Mouse (Mus musculus) forebrain, embryonic 13.5 days (tissue): Measurements from ENCODE around the gene Phc2. TPM values are rescaled to one million over a fixed set of nuclear protein-coding genes. Genes with fewer than 3 reads are reported as not detected.
A peak's percentile ranks its signal among the peaks of the same experiment; 100 is the strongest.

Experiments
- ATAC-seq: fragments of 200-750 bp; cut with Nextera tagmentation; 2 replicates; pipeline ENCODE4 v1.8.0; 2017
- H3K27ac ChIP-seq: fragments of 300-500 bp; sonication (generic); 2 replicates; pipeline ENCODE4 v1.5.1; 2015; ENCODE audit warnings: inconsistent platforms, mild to moderate bottlenecking, moderate library complexity
- H3K27me3 ChIP-seq: fragments of 300-500 bp; sonication (generic); 2 replicates; pipeline ENCODE4 v1.6.1; 2015; ENCODE audit warnings: mild to moderate bottlenecking, inconsistent platforms
- H3K36me3 ChIP-seq: fragments of 300-500 bp; sonication (generic); 2 replicates; pipeline ENCODE4 v1.6.1; 2015; ENCODE audit warnings: mild to moderate bottlenecking, inconsistent platforms; ENCODE audit not compliant: poor library complexity, severe bottlenecking
- H3K4me1 ChIP-seq: fragments of 300-500 bp; sonication (generic); 2 replicates; pipeline ENCODE4 v1.6.1; 2015; ENCODE audit warnings: inconsistent platforms
- H3K4me2 ChIP-seq: fragments of 300-500 bp; sonication (generic); 2 replicates; pipeline ENCODE4 v1.6.1; 2015; ENCODE audit warnings: inconsistent platforms, mild to moderate bottlenecking, moderate library complexity
- H3K4me3 ChIP-seq: fragments of 300-500 bp; sonication (generic); 2 replicates; pipeline ENCODE4 v1.5.1; 2015; ENCODE audit warnings: mild to moderate bottlenecking, inconsistent platforms
- H3K9ac ChIP-seq: fragments of 300-500 bp; sonication (generic); 2 replicates; pipeline ENCODE4 v1.6.1; 2015; ENCODE audit warnings: mild to moderate bottlenecking, inconsistent platforms
- H3K9me3 ChIP-seq: fragments of 300-500 bp; sonication (generic); replicated peaks from 2 replicates; pipeline ENCODE4 v1.6.1; 2016; ENCODE audit warnings: inconsistent platforms
- WGBS: fragments of 180-500 bp; shearing (Covaris S2); methylation state at CpG from one replicate; pipeline ENCODE4 v1.1.7; 2015; 5-methylcytosine and 5-hydroxymethylcytosine counted together
- polyA plus RNA-seq: library from polyadenylated mRNA; unstranded; fragments of >200 nt; fragmentation: Nextera tagmentation; extraction: Ambion mirVana; gene quantifications from 2 replicates; pipeline ENCODE4 v1.2.1, GENCODE M21; 2015

Phc2 gene
- polyA plus RNA-seq, 1 experiment from 2014 or later, result 34.9 TPM

DNA sequence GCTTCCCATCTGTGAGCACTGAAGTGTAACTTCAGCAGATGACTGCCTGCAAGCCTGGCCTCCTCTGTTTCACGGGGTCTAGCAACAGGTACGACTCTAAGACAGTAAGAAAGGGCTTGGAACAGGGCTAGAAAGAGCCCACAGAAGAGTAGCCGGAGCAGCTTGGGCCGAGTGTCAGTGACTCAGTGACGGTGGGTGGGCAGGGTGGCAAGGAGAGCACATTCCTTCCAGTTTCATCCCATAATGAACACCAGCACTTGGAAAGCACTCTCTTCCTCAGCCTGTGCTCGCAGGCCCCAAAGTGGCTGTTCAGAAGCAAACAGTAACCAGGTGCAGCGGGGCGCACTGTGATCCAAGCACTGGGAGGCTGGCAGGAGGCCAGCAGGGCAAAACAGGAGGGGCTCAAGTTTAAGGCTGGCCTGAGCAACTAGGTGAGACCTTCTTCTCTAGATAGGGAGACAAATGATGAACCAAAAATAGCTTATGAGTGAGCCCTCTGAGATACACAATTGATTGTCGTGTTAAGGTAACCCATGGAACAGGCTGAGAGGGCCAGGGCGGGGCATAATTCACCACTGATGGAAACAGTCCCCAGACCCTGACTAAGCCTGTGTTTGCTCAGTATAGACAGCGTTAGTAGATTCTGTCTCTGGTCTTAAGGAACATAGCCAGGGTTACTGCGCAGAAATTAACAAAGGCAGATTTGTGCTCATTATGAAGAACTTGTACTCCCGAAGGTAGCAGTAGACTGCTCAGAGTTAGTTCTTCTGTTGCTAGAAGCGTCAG, 83.5 kb downstream of the Phc2 start:
- Histone ChIP-seq H3K4me3 (0 out of 2 replicates have a peak overlapping the region, but pooled peaks have one; percentile 17), H3K4me1 (peaks cover 82% of the 10 kb centered on the region), H3K27ac (peak overlapping the region; percentile 95), H3K36me3 (peaks cover 34% of the 10 kb centered on the region), H3K9ac (peak overlapping the region; percentile 65), H3K9me3 (no peaks in the 10 kb centered on the region), H3K27me3 (no peaks in the 10 kb centered on the region), H3K4me2 (peak overlapping the region; percentile 54)
- no peak for ATAC-seq
- 27% methylated on average over 14 of the region's 14 CpGs for WGBS

DNA sequence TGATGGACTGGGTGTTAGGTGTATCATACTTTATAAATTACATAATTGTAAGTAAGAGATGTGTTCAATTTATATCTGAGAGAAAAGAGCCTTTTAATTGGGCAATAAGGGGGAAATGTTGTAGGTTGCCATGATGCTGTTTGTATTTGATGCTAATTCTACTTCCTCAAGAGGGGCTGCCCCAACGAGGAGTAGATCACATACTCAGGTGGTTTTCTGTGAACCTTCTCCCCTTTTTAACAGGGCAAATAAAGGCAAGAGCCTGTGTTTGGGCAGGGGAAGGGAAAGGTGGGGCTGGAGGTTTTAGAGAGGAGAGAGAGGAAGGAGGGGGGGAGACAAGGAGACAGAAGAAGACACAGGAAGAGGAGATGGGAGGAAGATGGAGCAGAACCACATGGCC, 86.4 kb downstream of the Phc2 start:
- H3K4me1 ChIP-seq, result peaks cover 55% of the 10 kb centered on the region
- H3K9me3 ChIP-seq, result no peaks in the 10 kb centered on the region
- H3K27ac ChIP-seq, result no peak overlapping the region
- no peak overlapping the region for H3K4me3 ChIP-seq
- H3K4me2 ChIP-seq, result no peak overlapping the region
- ATAC-seq, result no peak
- 58% methylated on average over 1 of the region's 1 CpGs for WGBS
- no peaks in the 10 kb centered on the region for H3K27me3 ChIP-seq
- peaks cover 43% of the 10 kb centered on the region for H3K36me3 ChIP-seq
- 0 out of 2 replicates have a peak overlapping the region, but pooled peaks have one; percentile 16 for H3K9ac ChIP-seq

- Histone ChIP-seq H3K9me3 (no peaks in the 10 kb centered on the region), H3K4me3 (no peak overlapping the region), H3K9ac (no peak overlapping the region; the same call in 1 of the 2 replicates), H3K4me2 (no peak overlapping the region), H3K27ac (no peak overlapping the region; the same call in 1 of the 2 replicates), H3K36me3 (peaks cover 48% of the 10 kb centered on the region), H3K4me1 (peaks cover 46% of the 10 kb centered on the region), H3K27me3 (no peaks in the 10 kb centered on the region)
- no peak for ATAC-seq
- 47% methylated on average over 5 of the region's 5 CpGs for WGBS
Measured at GRCm38 (mm10) chr4:128741906-128742305, 87.4 kb downstream of the Phc2 start.

- H3K36me3 ChIP-seq, result peaks cover 54% of the 10 kb centered on the region
- H3K4me3 ChIP-seq, result no peak overlapping the region
- no peak overlapping the region; the same call in 1 of the 2 replicates for H3K9ac ChIP-seq
- ATAC-seq, result peak; percentile 14; the same call in 1 of the 2 replicates
- H3K4me1 ChIP-seq, result peaks cover 46% of the 10 kb centered on the region
- H3K27me3 ChIP-seq, result no peaks in the 10 kb centered on the region
- 46% methylated on average over 10 of the region's 10 CpGs for WGBS
- no peak overlapping the region for H3K4me2 ChIP-seq
- H3K9me3 ChIP-seq, result no peaks in the 10 kb centered on the region
- peak overlapping the region; percentile 48 for H3K27ac ChIP-seq
Measured at GRCm38 (mm10) chr4:128742379-128742970, 88.0 kb downstream of the Phc2 start.

GRCm38 (mm10) chr4:128743031-128743626, 88.6 kb downstream of the Phc2 start:
- WGBS, result 65% methylated on average over 12 of the region's 12 CpGs
- Histone ChIP-seq H3K36me3 (peaks cover 60% of the 10 kb centered on the region), H3K4me2 (no peak overlapping the region), H3K4me3 (no peak overlapping the region), H3K4me1 (peaks cover 46% of the 10 kb centered on the region), H3K9ac (no peak overlapping the region), H3K27ac (0 out of 2 replicates have a peak overlapping the region, but pooled peaks have one; percentile 48), H3K9me3 (no peaks in the 10 kb centered on the region), H3K27me3 (no peaks in the 10 kb centered on the region)
- no peak for ATAC-seq

- no peak overlapping the region for H3K9ac ChIP-seq
- ATAC-seq, result no peak
- no peak overlapping the region for H3K4me2 ChIP-seq
- H3K9me3 ChIP-seq, result no peaks in the 10 kb centered on the region
- H3K4me3 ChIP-seq, result no peak overlapping the region
- H3K27ac ChIP-seq, result no peak overlapping the region
- peaks cover 79% of the 10 kb centered on the region for H3K36me3 ChIP-seq
- 90% methylated on average over 8 of the region's 8 CpGs for WGBS
- peaks cover 39% of the 10 kb centered on the region for H3K4me1 ChIP-seq
- no peaks in the 10 kb centered on the region for H3K27me3 ChIP-seq
Measured at GRCm38 (mm10) chr4:128745160-128745559, 90.7 kb downstream of the Phc2 start.

GRCm38 (mm10) chr4:128747614-128748270, 93.2 kb downstream of the Phc2 start:
- Histone ChIP-seq H3K4me2 (no peak overlapping the region), H3K9me3 (no peaks in the 10 kb centered on the region), H3K4me3 (no peak overlapping the region), H3K27me3 (no peaks in the 10 kb centered on the region), H3K9ac (no peak overlapping the region), H3K36me3 (peaks cover 93% of the 10 kb centered on the region), H3K4me1 (peaks cover 19% of the 10 kb centered on the region), H3K27ac (0 out of 2 replicates have a peak overlapping the region, but pooled peaks have one; percentile 25)
- WGBS, result 71% methylated on average over 22 of the region's 22 CpGs
- ATAC-seq, result 0 out of 2 replicates have a peak, but pooled peaks have one; percentile 11

DNA sequence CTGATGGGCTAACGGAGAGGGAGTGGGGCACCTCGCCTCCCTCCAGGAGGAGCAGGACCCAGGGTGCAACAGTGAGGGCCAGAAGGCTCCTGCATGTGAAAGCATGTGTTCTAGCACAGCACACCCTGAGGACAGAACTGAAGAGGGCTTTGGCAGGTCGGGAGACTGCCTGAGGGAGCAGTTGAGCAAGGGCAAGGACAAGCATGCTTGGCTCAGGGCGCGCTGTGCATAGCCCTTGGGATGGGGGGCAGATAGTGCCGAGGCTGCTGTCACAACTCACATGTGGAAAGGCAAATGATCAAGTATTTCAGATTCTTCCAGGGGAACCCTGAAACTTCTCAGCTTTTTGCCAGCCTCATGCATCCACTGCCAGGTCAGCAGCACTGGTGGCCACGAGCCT, 93.8 kb downstream of the Phc2 start:
- H3K4me2 ChIP-seq, result no peak overlapping the region
- no peak overlapping the region for H3K4me3 ChIP-seq
- peaks cover 98% of the 10 kb centered on the region for H3K36me3 ChIP-seq
- no peak overlapping the region for H3K9ac ChIP-seq
- WGBS, result 87% methylated on average over 7 of the region's 7 CpGs
- H3K27me3 ChIP-seq, result no peaks in the 10 kb centered on the region
- no peak for ATAC-seq
- no peaks in the 10 kb centered on the region for H3K9me3 ChIP-seq
- H3K27ac ChIP-seq, result no peak overlapping the region; the same call in 1 of the 2 replicates
- peaks cover 14% of the 10 kb centered on the region; the same call in 1 of the 2 replicates for H3K4me1 ChIP-seq

GRCm38 (mm10) chr4:128751006-128751405, 96.5 kb downstream of the Phc2 start:
- Histone ChIP-seq H3K4me3 (no peak overlapping the region), H3K36me3 (peaks cover 95% of the 10 kb centered on the region), H3K27ac (0 out of 2 replicates have a peak overlapping the region, but pooled peaks have one; percentile 10), H3K4me1 (peaks cover 16% of the 10 kb centered on the region; the same call in 1 of the 2 replicates), H3K27me3 (no peaks in the 10 kb centered on the region), H3K9me3 (no peaks in the 10 kb centered on the region), H3K9ac (no peak overlapping the region), H3K4me2 (no peak overlapping the region)
- 57% methylated on average over 5 of the region's 5 CpGs for WGBS
- no peak for ATAC-seq

DNA sequence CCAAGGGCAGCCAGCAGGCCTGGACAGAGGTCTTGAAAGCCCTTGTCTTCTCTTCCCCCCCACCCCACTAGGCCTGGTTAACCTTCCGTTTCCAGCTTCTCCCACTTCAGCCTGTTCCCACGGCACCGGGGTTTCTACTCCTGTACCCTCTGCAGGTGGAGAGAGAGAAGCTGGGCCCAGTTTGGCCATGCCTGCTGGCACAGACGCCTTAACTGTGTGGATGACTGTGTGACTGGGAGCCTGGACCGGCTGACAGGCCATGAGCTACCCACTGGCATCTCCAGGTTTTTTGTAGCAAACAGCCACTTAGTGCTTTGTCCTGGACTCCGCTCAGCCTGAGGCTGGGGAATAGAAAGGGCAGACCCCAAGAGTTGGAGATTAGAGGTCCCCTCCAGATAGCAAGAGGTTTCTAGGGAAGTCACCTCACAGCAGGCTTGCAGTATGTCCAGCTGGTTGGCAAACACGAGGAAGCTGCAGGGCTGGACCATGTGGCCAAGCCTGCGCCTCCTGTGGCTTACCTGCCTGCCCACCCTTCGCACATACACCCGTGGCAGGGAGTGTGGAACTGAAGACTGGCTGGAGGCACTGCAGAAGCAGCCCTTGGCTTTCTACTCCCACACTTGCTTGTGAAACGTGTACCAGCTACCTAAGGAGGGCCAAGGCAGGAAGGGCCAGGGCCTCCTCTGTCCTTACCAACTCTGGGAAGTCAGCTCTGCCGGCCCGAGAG, 97.7 kb downstream of the Phc2 start:
- Histone ChIP-seq H3K27ac (peak overlapping the region; percentile 19; the same call in 1 of the 2 replicates), H3K9me3 (no peaks in the 10 kb centered on the region), H3K4me1 (0 out of 2 replicates have a peak, but pooled peaks cover 14% of the 10 kb centered on the region), H3K27me3 (no peaks in the 10 kb centered on the region), H3K4me3 (no peak overlapping the region), H3K36me3 (peaks cover 86% of the 10 kb centered on the region), H3K9ac (no peak overlapping the region), H3K4me2 (no peak overlapping the region)
- WGBS, result 89% methylated on average over 13 of the region's 13 CpGs
- no peak for ATAC-seq

GRCm38 (mm10) chr4:128753571-128753970, 99.1 kb downstream of the Phc2 start:
- 0 out of 2 replicates have a peak, but pooled peaks cover 4% of the 10 kb centered on the region for H3K4me1 ChIP-seq
- no peak overlapping the region for H3K4me3 ChIP-seq
- H3K9ac ChIP-seq, result no peak overlapping the region
- peak overlapping the region; percentile 31 for H3K27ac ChIP-seq
- no peaks in the 10 kb centered on the region for H3K9me3 ChIP-seq
- no peaks in the 10 kb centered on the region for H3K27me3 ChIP-seq
- 90% methylated on average over 7 of the region's 7 CpGs for WGBS
- H3K4me2 ChIP-seq, result no peak overlapping the region
- 0 out of 2 replicates have a peak, but pooled peaks have one; percentile 9 for ATAC-seq
- H3K36me3 ChIP-seq, result peaks cover 72% of the 10 kb centered on the region
